Mouse (Mus musculus) CD4-positive, CD25-positive, alpha-beta regulatory T cell, adult 4 months (primary cell): Measurements from ENCODE around the gene Itsn1. TPM values are rescaled to one million over a fixed set of nuclear protein-coding genes. Genes with fewer than 3 reads are reported as not detected.
A peak's percentile ranks its signal among the peaks of the same experiment; 100 is the strongest.

Source experiments
- ATAC-seq: one replicate; pipeline ENCODE4 v1.8.0; 2017
- polyA plus RNA-seq, 2 experiments: library from polyadenylated mRNA; unstranded; fragments of 100-300 nt; shearing (Covaris generic); gene quantifications; one replicate each; pipeline ENCODE4 v1.2.1; 2017

Itsn1 gene
- polyA plus RNA-seq = 1 to 10 TPM; 2.1 to 2.4 TPM

GRCm38 (mm10) chr16:91729066-91729482 lies at the start of gene Itsn1:
Gene Itsn1 (plus strand): TSS chr16:91729281.
- peak; percentile 85 for ATAC-seq

GRCm38 (mm10) chr16:91680656-91681055 lies 48.4 kb upstream of the Itsn1 start:
- no peak for ATAC-seq

DNA sequence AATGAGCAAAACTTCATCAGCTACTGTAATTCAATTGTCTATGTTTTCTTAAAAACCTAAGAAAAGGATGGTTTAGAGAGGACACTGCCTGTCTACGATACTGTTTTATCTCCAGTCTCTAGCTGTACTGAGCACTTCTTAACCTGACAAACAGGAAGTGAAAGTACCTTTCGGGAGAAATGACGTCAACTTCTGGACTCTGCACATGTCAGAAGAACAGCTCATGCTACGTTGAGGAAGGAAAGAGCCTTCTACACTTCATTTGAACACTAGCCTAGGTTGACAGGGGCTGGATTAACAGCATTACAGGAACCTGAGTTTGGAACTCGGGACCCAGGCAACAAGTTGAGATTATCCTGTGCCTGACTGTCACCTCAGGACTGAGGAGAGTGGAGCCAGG lies 43.6 kb upstream of the Itsn1 start:
- peak; percentile 85 for ATAC-seq

GRCm38 (mm10) chr16:91686369-91686768 lies 42.7 kb upstream of the Itsn1 start:
- no peak for ATAC-seq

DNA sequence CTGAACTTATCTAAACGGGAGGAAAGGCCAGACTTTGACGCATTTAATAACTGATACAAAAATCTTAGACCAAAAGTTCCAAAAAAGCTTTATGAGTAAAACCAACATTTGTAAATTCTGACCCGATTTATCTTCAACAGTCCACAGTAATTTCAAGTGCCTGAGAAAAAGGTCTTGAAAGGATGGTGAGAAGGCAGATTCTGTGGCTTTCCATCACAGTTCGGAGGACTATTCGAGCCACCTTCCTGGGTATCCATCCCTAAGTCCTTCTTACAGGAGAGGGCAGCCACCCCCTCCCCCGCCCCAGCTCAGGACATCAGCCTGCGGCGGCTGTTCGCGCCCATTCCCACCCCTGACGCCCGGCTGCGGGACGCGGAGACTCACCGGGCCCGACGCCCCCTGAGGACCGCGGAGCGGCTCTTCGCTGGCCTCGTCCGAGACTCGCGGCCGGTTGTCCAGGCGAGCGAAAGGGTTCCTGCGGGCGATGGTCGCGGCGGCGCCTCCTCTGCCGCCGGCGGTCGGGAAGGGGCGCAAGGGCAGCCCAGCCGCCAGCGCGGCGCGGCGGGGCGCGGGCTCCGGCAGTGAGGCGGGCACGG lies 41.0 kb upstream of the Itsn1 start:
- ATAC-seq = no peak

DNA sequence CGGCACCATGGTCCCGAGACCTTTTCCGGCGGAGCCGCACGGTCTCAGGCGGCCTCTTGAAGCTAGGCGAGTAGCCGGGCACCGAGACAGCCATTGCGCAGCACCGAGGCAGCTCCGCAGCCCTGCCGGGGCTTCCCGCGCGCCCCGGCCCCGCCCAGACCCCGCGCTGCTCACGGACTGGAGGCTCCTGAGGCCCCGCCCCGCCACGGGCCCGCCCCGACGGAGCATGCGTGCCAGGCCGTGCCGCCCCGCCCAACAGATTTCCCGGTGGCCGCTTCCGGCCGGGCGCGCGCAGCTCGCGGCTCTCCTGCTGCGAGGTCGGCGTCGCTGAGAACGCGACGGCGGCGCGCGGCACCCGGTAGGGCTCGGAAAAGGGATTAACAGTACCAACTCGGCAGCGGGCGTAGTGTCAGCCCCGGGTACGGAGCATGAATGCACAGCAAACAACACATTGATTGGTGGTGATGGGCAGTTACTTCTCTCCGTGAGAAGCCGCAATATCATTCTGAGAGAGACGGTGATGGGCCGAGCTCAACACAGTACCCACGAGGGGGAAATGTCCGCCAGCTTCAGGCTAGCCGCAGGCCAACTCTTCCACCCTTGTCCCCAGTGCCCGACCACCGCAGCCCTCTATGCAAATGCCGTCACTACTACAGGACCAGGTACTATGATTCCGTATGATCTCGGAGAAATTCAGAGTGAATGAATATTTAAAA lies 40.3 kb upstream of the Itsn1 start, which contains the start of gene Donson:
TSS of gene Donson (minus strand) at position 152 of the 716 bp plus-strand sequence.
- peak; percentile 66 for ATAC-seq

DNA sequence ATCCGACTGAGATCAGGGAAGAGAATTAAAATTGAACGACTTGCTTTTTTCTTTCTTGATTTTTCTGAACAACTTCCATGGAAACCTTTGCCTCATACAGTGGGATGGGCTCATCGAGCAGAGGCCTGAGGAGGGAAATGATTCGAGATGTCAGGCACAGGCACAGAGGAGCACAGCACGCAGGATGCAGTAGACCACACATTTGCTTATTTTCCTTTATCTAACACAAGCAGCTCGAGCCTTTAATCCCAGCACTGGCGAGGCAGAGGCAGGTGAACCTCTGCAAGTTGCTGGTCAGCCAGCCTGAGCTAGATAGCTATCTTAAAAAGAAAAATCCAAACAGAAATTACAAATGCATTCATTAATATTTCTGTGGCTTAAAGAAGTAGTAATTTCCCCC lies 39.3 kb upstream of the Itsn1 start:
- no peak for ATAC-seq

DNA sequence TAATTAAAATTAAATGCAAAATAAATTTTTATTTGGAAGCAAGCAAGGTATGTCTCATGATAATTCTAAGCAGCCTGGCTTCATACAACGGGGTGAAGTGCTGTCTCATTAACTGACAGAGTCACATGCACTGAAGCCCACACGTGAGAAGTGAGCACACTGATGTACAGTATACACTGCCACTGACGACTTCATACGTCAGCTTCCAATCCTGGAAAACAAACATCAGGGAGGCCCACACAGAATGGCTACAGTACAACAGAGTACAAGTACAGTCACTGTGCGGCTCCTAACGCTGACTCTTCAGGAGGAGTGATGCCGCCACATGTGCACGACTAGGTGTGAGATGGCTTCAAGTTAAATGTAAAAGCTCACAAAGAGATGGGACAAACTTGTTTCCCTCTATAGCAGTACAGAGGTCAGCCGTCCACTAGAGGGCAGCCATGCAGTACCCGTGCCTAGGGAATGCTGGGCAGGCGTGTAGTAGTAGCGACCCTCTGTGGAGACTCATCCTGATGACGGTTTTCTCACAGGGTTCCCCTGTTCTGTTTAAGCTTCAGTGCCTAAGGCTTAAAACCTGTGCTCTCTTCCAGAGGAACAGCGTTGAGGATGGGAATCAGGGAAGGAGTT lies 34.5 kb upstream of the Itsn1 start:
- ATAC-seq = peak; percentile 86

DNA sequence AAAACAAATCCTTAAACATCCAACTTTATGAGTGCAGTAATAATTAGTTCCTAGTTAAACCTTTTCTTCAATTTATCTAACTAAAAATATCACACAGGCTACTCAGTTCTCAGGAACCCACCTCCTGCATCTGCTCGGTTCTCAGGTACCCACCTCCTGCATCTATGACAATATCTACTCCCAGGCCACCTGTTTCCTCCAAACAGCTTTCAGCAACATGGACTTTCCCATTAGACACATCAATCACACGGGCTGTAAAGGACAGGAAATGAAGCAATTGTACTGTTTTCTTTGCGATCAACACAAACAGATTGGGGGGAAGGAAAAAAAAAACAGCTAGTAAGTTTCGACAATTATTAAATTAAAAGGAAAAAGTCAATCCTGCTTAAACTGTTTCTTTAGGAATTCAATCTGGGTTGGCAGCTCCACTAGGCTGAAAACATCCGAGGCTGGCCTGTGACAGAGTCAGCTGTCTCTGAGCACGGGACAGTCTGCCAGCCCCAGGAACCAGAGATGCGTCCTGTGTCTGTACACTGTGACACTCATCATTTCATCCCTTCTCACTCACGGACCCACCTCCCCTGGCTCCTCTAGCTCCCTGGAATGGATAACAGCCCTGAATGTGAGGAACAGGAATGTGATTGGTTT lies 33.8 kb upstream of the Itsn1 start:
- no peak for ATAC-seq

DNA sequence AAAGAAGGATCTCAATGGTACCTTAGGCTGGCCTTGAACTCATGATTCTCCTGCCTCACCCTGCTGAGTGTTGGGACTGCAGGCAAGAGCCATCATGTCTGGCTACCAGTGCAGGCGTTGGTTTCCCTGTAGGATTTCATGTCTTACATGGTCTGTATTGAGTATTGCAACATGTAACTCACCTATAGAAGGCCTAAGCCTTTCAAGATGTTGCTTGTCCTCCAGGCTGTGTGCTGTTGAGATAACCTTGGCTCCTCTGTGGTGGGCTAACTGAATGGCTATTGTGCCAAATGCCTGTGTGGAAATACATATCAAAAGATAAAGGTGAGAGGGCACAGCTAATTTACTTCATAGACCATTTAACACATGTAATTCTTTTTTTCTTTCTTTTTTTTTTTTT lies 30.1 kb upstream of the Itsn1 start:
- ATAC-seq = no peak

GRCm38 (mm10) chr16:91701908-91702307 lies 27.2 kb upstream of the Itsn1 start:
- ATAC-seq = no peak

DNA sequence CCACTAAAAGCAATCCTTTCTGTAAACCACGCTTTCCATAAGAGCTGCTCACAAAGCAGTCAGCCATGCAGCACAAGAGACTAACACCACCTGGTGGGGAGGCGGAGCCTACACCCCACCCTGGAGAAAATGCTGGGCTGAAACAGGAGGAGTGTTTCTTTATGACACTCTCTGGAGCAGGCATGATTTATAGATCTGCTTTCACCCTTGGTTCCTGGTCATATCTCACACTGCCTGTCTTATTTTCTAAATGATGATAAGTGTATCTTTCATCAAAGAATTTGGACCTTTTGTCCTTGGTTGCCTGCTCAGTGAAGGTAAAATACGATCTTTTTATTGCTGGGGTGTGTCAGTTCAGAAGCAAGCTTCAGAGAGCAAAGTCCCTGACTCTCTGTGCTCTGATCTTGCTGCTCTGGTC lies 26.3 kb upstream of the Itsn1 start:
- no peak for ATAC-seq

GRCm38 (mm10) chr16:91704603-91705340 lies 24.3 kb upstream of the Itsn1 start:
- no peak for ATAC-seq

DNA sequence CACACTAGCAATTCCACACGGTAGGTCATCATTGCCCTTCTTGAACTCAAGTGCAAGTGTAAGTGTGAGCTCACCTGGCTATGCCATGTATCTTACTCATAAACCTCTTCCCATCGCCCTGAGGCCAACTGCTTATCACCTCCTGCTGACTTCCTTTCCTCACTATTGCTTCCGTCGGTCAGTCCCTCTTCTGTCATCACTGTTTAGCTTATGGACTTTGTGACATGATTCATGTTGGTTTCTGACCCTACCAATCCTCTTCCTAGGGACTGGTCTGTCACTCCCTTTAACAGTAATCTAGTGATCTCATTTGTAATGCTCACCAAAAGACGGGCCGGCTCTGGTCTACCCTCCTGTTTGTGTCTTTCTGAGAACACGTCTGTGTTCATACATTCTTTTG lies 18.8 kb upstream of the Itsn1 start:
- no peak for ATAC-seq

GRCm38 (mm10) chr16:91716927-91717349 lies 12.1 kb upstream of the Itsn1 start:
- no peak for ATAC-seq

- ATAC-seq = no peak
These were observed 11.7 kb upstream of the Itsn1 start for GRCm38 (mm10) chr16:91717399-91717798.

- ATAC-seq = no peak
These were observed 4.8 kb upstream of the Itsn1 start for GRCm38 (mm10) chr16:91724247-91724646.

- no peak for ATAC-seq
These were observed 1.6 kb upstream of the Itsn1 start for GRCm38 (mm10) chr16:91727433-91727832.

DNA sequence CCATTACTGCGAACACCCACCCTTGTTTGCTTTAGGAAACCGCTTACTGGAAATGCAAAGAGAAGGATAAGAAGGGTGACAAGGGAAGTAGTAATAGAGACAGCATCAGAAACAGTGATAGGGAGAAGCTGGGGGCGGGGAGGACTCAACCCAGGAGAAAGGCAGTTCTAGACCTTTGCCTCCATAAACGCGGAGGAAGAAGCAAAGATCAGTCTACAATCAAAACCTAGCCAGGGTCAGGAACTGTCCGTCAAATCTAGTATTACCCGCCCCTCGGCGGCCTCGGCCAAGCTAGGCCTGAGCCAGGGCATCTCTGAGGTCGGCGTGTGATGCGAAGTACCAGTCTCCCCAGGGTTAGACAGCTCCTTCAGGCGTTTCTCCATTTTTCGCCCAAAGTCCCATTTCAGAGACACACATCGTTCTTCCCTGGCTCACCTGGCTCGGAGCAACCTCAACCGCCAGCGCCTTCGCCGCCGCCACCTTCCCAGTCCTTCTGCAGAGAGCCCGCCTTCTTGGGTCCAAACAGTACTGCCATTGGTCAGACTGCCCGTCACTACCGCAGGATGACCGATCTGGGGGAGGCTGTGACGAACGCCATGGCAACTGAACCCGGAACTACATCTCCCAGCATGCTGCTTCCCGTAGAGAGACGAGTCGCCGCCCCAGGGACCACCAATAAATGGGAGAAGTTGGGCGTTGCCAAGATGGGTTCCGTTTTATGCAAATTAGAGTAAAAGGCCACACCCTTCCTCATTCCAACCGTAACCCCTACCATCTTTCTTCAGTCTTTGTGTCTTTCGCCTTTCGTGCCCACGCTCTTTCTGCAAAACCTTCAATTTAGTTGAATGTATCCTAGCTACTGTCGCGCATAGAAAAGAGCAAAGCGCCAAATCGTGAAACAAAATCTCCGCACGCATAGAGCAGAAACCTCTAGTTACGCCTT lies 687 bp upstream of the Itsn1 start, which contains the start of gene Cryzl1:
TSS of gene Cryzl1 (minus strand) at position 853 of the 943 bp plus-strand sequence.
- peak; percentile 79 for ATAC-seq

GRCm38 (mm10) chr16:91729821-91730441 lies 850 bp downstream of the Itsn1 start:
- ATAC-seq = no peak

DNA sequence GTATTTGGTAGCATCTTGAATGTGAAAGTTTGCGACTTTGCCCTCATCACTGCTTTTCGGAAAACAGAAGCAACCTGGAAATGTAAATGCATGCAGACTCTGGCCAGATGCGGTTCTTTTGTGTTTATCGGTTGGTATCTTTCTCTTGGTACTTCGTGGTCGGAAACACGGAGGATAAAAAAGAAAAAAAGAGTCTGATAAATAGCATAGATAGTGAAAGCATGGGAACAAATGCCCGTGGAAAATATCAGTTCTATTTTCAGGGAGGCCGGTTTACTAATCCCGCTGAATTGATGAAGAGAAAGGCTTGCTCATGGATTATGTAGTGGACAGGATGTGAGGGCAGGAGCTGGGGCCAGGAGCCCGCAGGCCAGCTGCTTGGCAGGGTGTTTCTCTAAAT lies 1.4 kb downstream of the Itsn1 start:
- ATAC-seq = no peak
